Mouse (Mus musculus) forebrain, embryonic 15.5 days (tissue): ENCODE data around the gene Sec1. TPM values are rescaled to one million over a fixed set of nuclear protein-coding genes. Genes with fewer than 3 reads are reported as not detected.

Experiments used
- ATAC-seq: fragments of 200-750 bp; cut with Nextera tagmentation; replicated peaks from 2 replicates; pipeline ENCODE4 v1.8.0; 2017; ENCODE audit warnings: mild to moderate bottlenecking, moderate TSS enrichment, moderate library complexity
- H3K27ac ChIP-seq: fragments of 300-500 bp; sonication (generic); replicated peaks from 2 replicates; pipeline ENCODE4 v1.5.1; 2015; ENCODE audit warnings: mild to moderate bottlenecking, inconsistent platforms
- H3K27me3 ChIP-seq: fragments of 300-500 bp; sonication (generic); 2 replicates; pipeline ENCODE4 v1.6.1; 2015; ENCODE audit warnings: inconsistent platforms
- H3K36me3 ChIP-seq: fragments of 300-500 bp; sonication (generic); 2 replicates; pipeline ENCODE4 v1.6.1; 2015; ENCODE audit warnings: mild to moderate bottlenecking, inconsistent platforms
- H3K4me1 ChIP-seq: fragments of 300-500 bp; sonication (generic); 2 replicates; pipeline ENCODE4 v1.6.1; 2015; ENCODE audit warnings: inconsistent platforms
- H3K4me2 ChIP-seq: fragments of 300-500 bp; sonication (generic); replicated peaks from 2 replicates; pipeline ENCODE4 v1.6.1; 2015; ENCODE audit warnings: mild to moderate bottlenecking, inconsistent platforms
- H3K4me3 ChIP-seq: fragments of 300-500 bp; sonication (generic); 2 replicates; pipeline ENCODE4 v1.5.1; 2015; ENCODE audit warnings: mild to moderate bottlenecking, inconsistent platforms
- H3K9ac ChIP-seq: fragments of 300-500 bp; sonication (generic); replicated peaks from 2 replicates; pipeline ENCODE4 v1.6.1; 2015; ENCODE audit warnings: mild to moderate bottlenecking, inconsistent platforms
- H3K9me3 ChIP-seq: fragments of 300-500 bp; sonication (generic); 2 replicates; pipeline ENCODE4 v1.6.1; 2016; ENCODE audit warnings: inconsistent platforms
- whole genome bisulfite sequencing: fragments of 180-500 bp; shearing (Covaris S2); methylation state at CpG from one replicate; pipeline ENCODE4 v1.1.7; 2015; ENCODE audit warnings: mixed read lengths; 5-methylcytosine and 5-hydroxymethylcytosine counted together
- polyA plus RNA-seq: library from polyadenylated mRNA; unstranded; fragments of >200 nt; fragmentation: Nextera tagmentation; extraction: Ambion mirVana; gene quantifications from 2 replicates; pipeline ENCODE4 v1.2.1, GENCODE M21; 2015

The Sec1 gene
- polyA plus RNA-seq, 1 experiment from 2014 or later: 0.14 TPM

DNA sequence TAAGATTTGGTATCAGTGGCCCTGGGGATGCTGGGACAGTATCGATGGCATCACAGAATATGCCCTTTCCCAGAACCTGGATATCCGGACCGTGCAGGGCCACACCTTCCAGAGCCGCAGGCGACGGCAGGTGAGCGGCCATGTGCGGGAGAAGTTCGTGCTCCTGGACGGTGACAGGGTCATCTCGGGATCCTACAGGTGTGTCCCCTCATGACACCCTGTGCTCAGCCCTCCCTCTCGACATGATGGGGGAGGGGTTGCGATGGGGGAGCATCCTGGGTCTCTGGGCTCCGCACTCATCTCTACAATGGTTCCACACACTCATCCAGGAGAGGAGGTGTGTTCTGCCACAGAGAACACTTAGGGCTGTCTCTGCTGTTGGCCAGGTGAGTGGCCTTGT, 29.6 kb upstream of the Sec1 start:
- Histone ChIP-seq H3K4me3 (no peak overlapping the region), H3K4me1 (peaks cover 17% of the 10 kb centered on the region), H3K36me3 (peaks cover 51% of the 10 kb centered on the region), H3K27ac (no peak overlapping the region), H3K9me3 (no peaks in the 10 kb centered on the region), H3K27me3 (no peaks in the 10 kb centered on the region), H3K4me2 (no peak overlapping the region), H3K9ac (no peak overlapping the region)
- no peak for ATAC-seq
- 94% methylated on average over 14 of the region's 14 CpGs for WGBS

GRCm38 (mm10) chr7:45723301-45723700, 29.1 kb upstream of the Sec1 start:
- H3K4me2 ChIP-seq: no peak overlapping the region
- no peak for ATAC-seq
- no peak overlapping the region for H3K4me3 ChIP-seq
- 90% methylated on average over 4 of the region's 4 CpGs for WGBS
- H3K9ac ChIP-seq: no peak overlapping the region
- H3K9me3 ChIP-seq: no peaks in the 10 kb centered on the region
- no peak overlapping the region for H3K27ac ChIP-seq
- H3K27me3 ChIP-seq: no peaks in the 10 kb centered on the region
- H3K36me3 ChIP-seq: peaks cover 51% of the 10 kb centered on the region
- H3K4me1 ChIP-seq: peaks cover 21% of the 10 kb centered on the region

GRCm38 (mm10) chr7:45722348-45722713, 28.1 kb upstream of the Sec1 start:
- 80% methylated on average over 13 of the region's 13 CpGs for WGBS
- no peak overlapping the region for H3K9ac ChIP-seq
- H3K9me3 ChIP-seq: no peaks in the 10 kb centered on the region
- H3K36me3 ChIP-seq: peaks cover 51% of the 10 kb centered on the region
- no peak overlapping the region for H3K27ac ChIP-seq
- H3K4me1 ChIP-seq: peaks cover 21% of the 10 kb centered on the region
- no peaks in the 10 kb centered on the region for H3K27me3 ChIP-seq
- no peak overlapping the region for H3K4me3 ChIP-seq
- ATAC-seq: no peak
- no peak overlapping the region for H3K4me2 ChIP-seq

DNA sequence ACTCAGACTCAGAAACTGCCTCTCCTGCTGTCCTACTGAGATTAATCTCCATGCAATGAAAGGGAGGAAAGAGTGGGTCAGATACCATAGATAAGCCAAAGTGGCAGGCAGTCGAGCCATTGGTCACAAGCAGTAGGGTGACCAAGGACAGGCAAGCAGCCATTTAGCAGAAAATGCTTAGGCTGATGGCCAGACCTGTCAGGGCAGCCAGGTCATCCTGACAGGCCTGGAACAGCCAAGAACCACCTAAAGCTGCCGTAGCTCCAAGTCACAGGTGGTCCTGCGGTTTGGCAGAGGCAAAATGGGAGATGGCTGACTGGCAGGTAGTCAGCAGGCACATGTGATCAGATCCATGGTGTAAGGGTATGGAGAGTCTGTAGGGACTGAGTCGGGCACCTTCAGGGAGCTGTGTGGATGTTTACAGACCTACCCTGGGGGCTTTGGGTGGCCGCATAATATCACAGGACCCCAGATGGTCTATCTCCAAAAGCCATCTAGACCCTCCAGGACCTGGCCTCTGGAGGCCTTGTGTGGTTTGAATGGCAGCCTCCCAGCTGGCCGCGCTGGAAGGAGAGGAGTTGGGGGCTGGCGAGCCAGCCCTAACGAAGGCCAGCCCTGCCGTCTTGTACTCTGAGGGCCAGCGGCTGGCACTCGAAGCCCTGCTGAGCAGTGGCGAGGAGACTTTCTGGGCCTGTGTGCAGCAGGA, 27.6 kb upstream of the Sec1 start:
- no peak overlapping the region for H3K4me2 ChIP-seq
- no peak overlapping the region for H3K9ac ChIP-seq
- no peak for ATAC-seq
- H3K9me3 ChIP-seq: no peaks in the 10 kb centered on the region
- 57% methylated on average over 13 of the region's 13 CpGs for WGBS
- H3K4me1 ChIP-seq: peaks cover 26% of the 10 kb centered on the region
- H3K36me3 ChIP-seq: peaks cover 49% of the 10 kb centered on the region
- H3K27ac ChIP-seq: no peak overlapping the region
- no peaks in the 10 kb centered on the region for H3K27me3 ChIP-seq
- H3K4me3 ChIP-seq: no peak overlapping the region

- peaks cover 44% of the 10 kb centered on the region for H3K36me3 ChIP-seq
- peaks cover 32% of the 10 kb centered on the region for H3K4me1 ChIP-seq
- no peak overlapping the region for H3K27ac ChIP-seq
- WGBS: 84% methylated on average over 7 of the region's 7 CpGs
- no peaks in the 10 kb centered on the region for H3K27me3 ChIP-seq
- no peak overlapping the region for H3K4me2 ChIP-seq
- no peak overlapping the region for H3K4me3 ChIP-seq
- no peaks in the 10 kb centered on the region for H3K9me3 ChIP-seq
- no peak for ATAC-seq
- no peak overlapping the region for H3K9ac ChIP-seq
Measured at GRCm38 (mm10) chr7:45721234-45721571, 27.0 kb upstream of the Sec1 start.

GRCm38 (mm10) chr7:45720413-45721233, 26.4 kb upstream of the Sec1 start, which contains the start of gene Fam83e:
TSS of gene Fam83e (plus strand) at chr7:45721212.
- Histone ChIP-seq H3K27ac (no peak within 1 kb of the TSS), H3K27me3 (no peaks in the 10 kb centered on the region), H3K4me3 (no peak within 1 kb of the TSS), H3K4me1 (peaks cover 38% of the 10 kb centered on the region), H3K4me2 (no peak within 1 kb of the TSS), H3K36me3 (peaks cover 44% of the 10 kb centered on the region), H3K9me3 (no peaks in the 10 kb centered on the region), H3K9ac (no peak within 1 kb of the TSS)
- 81% methylated on average over 14 of the region's 14 CpGs for WGBS
- ATAC-seq: no peak

- Histone ChIP-seq H3K9me3 (no peaks in the 10 kb centered on the region), H3K27me3 (no peaks in the 10 kb centered on the region), H3K27ac (no peak overlapping the region), H3K4me2 (peak overlapping the region; percentile 88; the same call in 1 of the 2 replicates), H3K9ac (peak overlapping the region; percentile 83; the same call in 1 of the 2 replicates), H3K36me3 (peaks cover 39% of the 10 kb centered on the region), H3K4me3 (0 out of 2 replicates have a peak overlapping the region, but pooled peaks have one; percentile 71), H3K4me1 (peaks cover 42% of the 10 kb centered on the region)
- ATAC-seq: no peak
- 95% methylated on average over 16 of the region's 16 CpGs for WGBS
Measured at GRCm38 (mm10) chr7:45719738-45720412, 25.7 kb upstream of the Sec1 start.

DNA sequence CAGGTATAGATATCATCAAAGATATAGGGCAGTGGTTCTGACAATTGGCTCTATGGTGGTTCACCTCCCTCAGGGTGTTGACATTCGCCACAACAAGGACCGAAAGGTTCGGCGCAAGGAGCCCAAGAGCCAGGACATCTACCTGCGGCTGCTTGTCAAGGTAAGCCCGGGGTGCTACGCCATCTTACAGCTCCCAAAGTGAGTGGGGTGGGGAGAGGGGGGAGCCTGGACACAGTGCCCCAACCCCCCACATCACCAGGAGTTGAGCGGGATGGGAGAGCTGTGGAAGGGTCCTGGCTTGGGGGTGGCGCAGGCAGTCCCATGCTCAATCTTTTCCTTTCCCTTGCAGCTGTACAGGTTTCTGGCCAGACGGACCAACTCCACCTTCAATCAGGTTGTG, 25.0 kb upstream of the Sec1 start:
- H3K9ac ChIP-seq: peak overlapping the region; percentile 83
- H3K27ac ChIP-seq: no peak overlapping the region
- peak overlapping the region; percentile 88 for H3K4me2 ChIP-seq
- peaks cover 34% of the 10 kb centered on the region for H3K36me3 ChIP-seq
- peak overlapping the region; percentile 71 for H3K4me3 ChIP-seq
- no peak for ATAC-seq
- 85% methylated on average over 10 of the region's 10 CpGs for WGBS
- H3K27me3 ChIP-seq: no peaks in the 10 kb centered on the region
- H3K4me1 ChIP-seq: peaks cover 49% of the 10 kb centered on the region
- H3K9me3 ChIP-seq: no peaks in the 10 kb centered on the region

GRCm38 (mm10) chr7:45718331-45718730, 24.1 kb upstream of the Sec1 start:
- no peaks in the 10 kb centered on the region for H3K27me3 ChIP-seq
- peaks cover 53% of the 10 kb centered on the region for H3K4me1 ChIP-seq
- peaks cover 26% of the 10 kb centered on the region for H3K36me3 ChIP-seq
- H3K27ac ChIP-seq: peak overlapping the region; percentile 84
- under 1% methylated on average over 20 of the region's 20 CpGs for WGBS
- H3K9me3 ChIP-seq: no peaks in the 10 kb centered on the region
- no peak for ATAC-seq
- H3K4me3 ChIP-seq: peak overlapping the region; percentile 71
- H3K4me2 ChIP-seq: peak overlapping the region; percentile 88
- H3K9ac ChIP-seq: peak overlapping the region; percentile 83

GRCm38 (mm10) chr7:45717918-45718297, 23.7 kb upstream of the Sec1 start, which contains the start of gene Sphk2:
TSS of gene Sphk2 (minus strand) at chr7:45718002.
- Histone ChIP-seq H3K4me3 (peak within 1 kb of the TSS; percentile 71), H3K9me3 (no peaks in the 10 kb centered on the region), H3K4me1 (peaks cover 53% of the 10 kb centered on the region), H3K27me3 (no peaks in the 10 kb centered on the region), H3K27ac (peak within 1 kb of the TSS; percentile 84), H3K4me2 (peak within 1 kb of the TSS; percentile 88), H3K36me3 (peaks cover 28% of the 10 kb centered on the region), H3K9ac (peak within 1 kb of the TSS; percentile 83)
- under 1% methylated on average over 41 of the region's 41 CpGs for WGBS
- peak; percentile 76 for ATAC-seq

DNA sequence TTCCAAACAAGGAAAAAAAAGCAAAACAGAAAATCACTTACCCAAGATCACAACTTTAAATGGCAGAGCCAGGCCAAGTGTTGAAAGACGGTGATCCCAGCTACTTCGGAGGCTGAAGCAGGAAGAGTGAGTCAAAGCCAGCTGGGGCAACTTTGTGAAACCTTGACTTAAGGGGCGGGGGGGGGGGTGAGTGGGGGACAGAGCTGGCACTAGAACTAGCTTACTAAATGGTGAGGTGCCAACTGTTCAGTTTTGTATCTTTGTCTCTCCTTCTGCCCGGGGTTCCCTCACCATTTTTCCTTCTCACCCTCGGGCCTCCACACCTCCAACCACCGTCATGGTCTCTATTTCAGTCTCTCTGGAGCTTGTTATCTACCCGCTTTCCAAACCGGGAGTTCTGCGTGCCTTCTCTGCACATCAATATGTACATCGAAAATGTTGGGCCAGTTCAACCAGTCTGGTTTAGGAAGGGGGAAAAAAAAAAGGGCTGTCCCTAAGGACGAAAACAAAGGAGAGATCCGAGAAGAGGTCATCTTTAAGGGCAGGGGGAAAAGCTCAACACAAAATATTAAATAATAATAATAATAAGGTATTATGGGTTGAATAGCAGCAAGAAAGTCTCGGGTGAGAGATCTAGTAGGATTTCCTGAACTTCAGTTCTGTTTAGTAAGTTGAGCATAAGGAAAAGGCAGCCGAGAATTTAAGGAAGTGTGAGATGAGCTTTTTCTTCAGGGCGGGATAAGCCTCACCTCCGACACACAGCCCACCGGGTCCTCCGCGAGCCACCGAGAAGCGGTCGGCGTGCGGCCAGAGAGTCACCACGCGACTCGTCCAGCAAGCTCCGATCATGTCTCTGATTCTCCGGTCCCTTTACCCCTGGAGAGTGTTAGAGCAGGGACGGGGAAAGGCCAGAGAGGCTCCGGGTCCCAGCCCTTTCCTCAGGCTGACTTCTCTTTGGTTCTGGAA, 23.0 kb upstream of the Sec1 start:
- Histone ChIP-seq H3K9ac (peak overlapping the region; percentile 83), H3K27me3 (no peaks in the 10 kb centered on the region), H3K9me3 (no peaks in the 10 kb centered on the region), H3K4me1 (peaks cover 53% of the 10 kb centered on the region), H3K4me2 (peak overlapping the region; percentile 88), H3K36me3 (peaks cover 35% of the 10 kb centered on the region), H3K27ac (peak overlapping the region; percentile 84), H3K4me3 (peak overlapping the region; percentile 71)
- ATAC-seq: peak; percentile 15
- 11% methylated on average over 31 of the region's 31 CpGs for WGBS
